Mouse (Mus musculus) MEL (cell line): ENCODE data around the gene Gnas.

Source experiments
- CHD2 ChIP-seq: IDR thresholded peaks from 2 replicates; pipeline ENCODE4 v1.6.1; 2011; ENCODE audit warnings: low read length, improper control_type of control experiment
- CTCF ChIP-seq, 3 experiments: IDR thresholded peaks in 2 of 3; conservative IDR thresholded peaks in 1 of 3; 2 replicates each; pipeline ENCODE4 v1.5.1; 2011 to 2012; ENCODE audit warnings: low read length in 3 of 3, low read depth in 2 of 3, mild to moderate bottlenecking in 2 of 3, improper control_type of control experiment in 1 of 3, inconsistent platforms in 1 of 3, mixed read lengths in 1 of 3, moderate library complexity in 1 of 3; ENCODE audit not compliant: control insufficient read depth in 1 of 3, insufficient read depth in 1 of 3, poor library complexity in 1 of 3, severe bottlenecking in 1 of 3
- EP300 ChIP-seq, 2 experiments: IDR thresholded peaks; 2 replicates each; pipeline ENCODE4 v1.6.1; 2011; ENCODE audit warnings: improper control_type of control experiment in 2 of 2, low read length in 2 of 2, low read depth in 1 of 2, mild to moderate bottlenecking in 1 of 2
- ETS1 ChIP-seq: IDR thresholded peaks from 2 replicates; pipeline ENCODE4 v1.6.1; 2012; ENCODE audit warnings: low read depth, mild to moderate bottlenecking, inconsistent platforms, low read length, improper control_type of control experiment, moderate library complexity
- JUND ChIP-seq: IDR thresholded peaks from 2 replicates; pipeline ENCODE4 v1.6.1; 2011; ENCODE audit warnings: low read depth, mild to moderate bottlenecking, improper control_type of control experiment, low read length
- MAX ChIP-seq: IDR thresholded peaks from 2 replicates; pipeline ENCODE4 v1.6.1; 2011; ENCODE audit warnings: low read length, improper control_type of control experiment
- MAZ ChIP-seq: IDR thresholded peaks from 2 replicates; pipeline ENCODE4 v1.6.1; 2012; ENCODE audit warnings: low read depth, mild to moderate bottlenecking, inconsistent platforms, low read length, improper control_type of control experiment
- NELFE ChIP-seq: IDR thresholded peaks from 2 replicates; pipeline ENCODE4 v1.6.1; 2011; ENCODE audit warnings: low read depth, low read length, improper control_type of control experiment
- POLR2A ChIP-seq, 2 experiments: IDR thresholded peaks; 2 replicates each; pipeline ENCODE4 v1.6.1; 2011 to 2012; ENCODE audit warnings: low read length in 2 of 2, mild to moderate bottlenecking in 2 of 2, control low read depth in 1 of 2, improper control_type of control experiment in 1 of 2, low read depth in 1 of 2, moderate library complexity in 1 of 2; ENCODE audit not compliant: control insufficient read depth in 1 of 2, insufficient read depth in 1 of 2, poor library complexity in 1 of 2
- TAL1 ChIP-seq: IDR thresholded peaks from 2 replicates; pipeline ENCODE4 v1.6.1; 2012; ENCODE audit warnings: mild to moderate bottlenecking, inconsistent platforms, low read length, moderate library complexity, mixed read lengths
- TCF12 ChIP-seq: IDR thresholded peaks from 2 replicates; pipeline ENCODE4 v1.6.1; 2014; ENCODE audit warnings: low read depth, mild to moderate bottlenecking, inconsistent platforms, low read length, improper control_type of control experiment, moderate library complexity
- ZC3H11A ChIP-seq: IDR thresholded peaks from 2 replicates; pipeline ENCODE4 v1.6.1; 2012; ENCODE audit warnings: low read depth, mild to moderate bottlenecking, inconsistent platforms, low read length, improper control_type of control experiment
- ZNF384 ChIP-seq: IDR thresholded peaks from 2 replicates; pipeline ENCODE4 v1.6.1; 2012; ENCODE audit warnings: low read depth, mild to moderate bottlenecking, inconsistent platforms, low read length, improper control_type of control experiment

DNA sequence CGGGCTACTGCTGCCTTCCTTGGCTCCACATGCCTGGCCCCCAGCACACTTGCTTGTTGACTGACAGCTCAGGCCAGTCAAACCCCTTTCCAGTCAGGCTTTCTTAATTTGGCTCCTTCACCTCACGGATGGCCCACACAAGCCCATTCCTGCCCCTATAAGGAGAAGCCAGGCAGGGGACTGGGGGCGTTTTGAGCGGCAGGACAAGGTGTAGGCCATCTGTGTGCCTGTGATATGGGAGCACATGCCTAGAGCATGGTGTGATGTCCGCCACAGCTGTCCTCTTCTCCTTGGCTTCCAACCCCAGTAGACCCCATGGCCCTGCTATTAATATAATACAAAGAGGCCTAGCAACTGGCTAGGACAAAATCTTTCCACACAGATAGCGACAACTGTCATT is 12.7 kb upstream of the Gnas start:
- no peak for TF ChIP-seq ZNF384
- TF ChIP-seq EP300 (IDR thresholded peaks at IDR 0.05; ENCODE audit: low read depth in 1 of 2, low read length in 2 of 2) = no peak
- no peak for TF ChIP-seq JUND
- TF ChIP-seq CTCF (IDR thresholded peaks at IDR 0.05 in 2 of 3, conservative IDR thresholded peaks at IDR 0.05 in 1 of 3; ENCODE audit: control insufficient read depth in 1 of 3, insufficient read depth in 1 of 3, low read depth in 2 of 3, low read length in 3 of 3, poor library complexity in 1 of 3, severe bottlenecking in 1 of 3) = no peak
- no peak for TF ChIP-seq TCF12
- TF ChIP-seq MAX = no peak
- no peak for TF ChIP-seq ZC3H11A
- TF ChIP-seq TAL1 = no peak
- TF ChIP-seq POLR2A (IDR thresholded peaks at IDR 0.05; ENCODE audit: control insufficient read depth in 1 of 2, insufficient read depth in 1 of 2, low read depth in 1 of 2, low read length in 2 of 2, poor library complexity in 1 of 2) = no peak
- TF ChIP-seq ETS1 = no peak
- no peak for TF ChIP-seq CHD2
- TF ChIP-seq NELFE = no peak
- TF ChIP-seq MAZ = no peak
